Mouse (Mus musculus) stomach, adult 2 months (tissue): ENCODE measurements around the gene Tnfaip1. TPM values are rescaled to one million over a fixed set of nuclear protein-coding genes. Genes with fewer than 3 reads are reported as not detected.

ENCODE experiments used
- polyA plus RNA-seq: library from polyadenylated mRNA; depleted of rRNA; stranded (reverse); fragments of >200 nt; gene quantifications from 2 replicates; pipeline ENCODE4 v1.2.3, GENCODE M21; 2012; rRNA removed

Gene Tnfaip1
- polyA plus RNA-seq, result 13.3 and 15.2 TPM in 2 replicates

GRCm38 (mm10) chr11:78536080-78536689 lies at the start of gene Tnfaip1, which contains the start of gene Ift20:
TSS of gene Tnfaip1 (minus strand) at chr11:78536332.
TSS of gene Ift20 (plus strand) at chr11:78536361.

GRCm38 (mm10) chr11:78550168-78551058 lies 14.3 kb upstream of the Tnfaip1 start, which contains the start of gene Tmem97:
TSS of gene Tmem97 (minus strand) at chr11:78550777.

GRCm38 (mm10) chr11:78512025-78512957 lies 23.8 kb downstream of the Tnfaip1 start, which contains the start of the genes Tmem199 and Poldip2:
TSS of gene Tmem199 (minus strand) at chr11:78512172.
TSS of gene Poldip2 (plus strand) at chr11:78512193.

GRCm38 (mm10) chr11:78502909-78503650 lies 33.1 kb downstream of the Tnfaip1 start, which contains the start of gene Sebox:
TSS of gene Sebox (plus strand) at chr11:78503447.

GRCm38 (mm10) chr11:78499004-78499403 lies 37.1 kb downstream of the Tnfaip1 start, which contains the start of gene Vtn:
TSS of gene Vtn (plus strand) at chr11:78499091.

GRCm38 (mm10) chr11:78497544-78498522 lies 38.3 kb downstream of the Tnfaip1 start, which contains the start of gene Sarm1:
TSS of gene Sarm1 (minus strand) at chr11:78497754.

Other genes starting within 250 kb of the Tnfaip1 start
- gene BC030499, start 245.5 kb downstream of the Tnfaip1 start, polyA plus RNA-seq, result 0.06 TPM in 2 replicates
- 2.4 and 4.1 TPM in 2 replicates for gene Spag5, start 234.8 kb downstream of the Tnfaip1 start, polyA plus RNA-seq
- 5.7 and 6.7 TPM in 2 replicates for gene Aldoc, start 213.4 kb downstream of the Tnfaip1 start, polyA plus RNA-seq
- gene Pigs, start 207.9 kb downstream of the Tnfaip1 start, polyA plus RNA-seq, result 35.8 and 40.6 TPM in 2 replicates
- gene Unc119, start 192.8 kb downstream of the Tnfaip1 start, polyA plus RNA-seq, result 13.9 and 17.0 TPM in 2 replicates
- gene Foxn1, start 149.8 kb downstream of the Tnfaip1 start, polyA plus RNA-seq, result 1.5 and 1.9 TPM in 2 replicates
- gene Slc13a2, start 114.1 kb downstream of the Tnfaip1 start, polyA plus RNA-seq, result 0.03 TPM in 2 replicates
- gene Slc46a1, start 70.6 kb downstream of the Tnfaip1 start, polyA plus RNA-seq, result 11.8 and 16.8 TPM in 2 replicates
- gene Sarm1, start 38.6 kb downstream of the Tnfaip1 start, polyA plus RNA-seq, result 0.52 and 0.53 TPM in 2 replicates
- 8.3 and 11.7 TPM in 2 replicates for gene Vtn, start 37.2 kb downstream of the Tnfaip1 start, polyA plus RNA-seq
- 0.12 TPM in 1 of 2 replicates, not detected in the other for gene Sebox, start 32.9 kb downstream of the Tnfaip1 start, polyA plus RNA-seq
- 2.5 and 3.6 TPM in 2 replicates for gene Tmem199, start 24.2 kb downstream of the Tnfaip1 start, polyA plus RNA-seq
- 20.2 and 26.0 TPM in 2 replicates for gene Poldip2, start 24.1 kb downstream of the Tnfaip1 start, polyA plus RNA-seq
- 53.2 and 57.5 TPM in 2 replicates for gene Ift20, start within 50 bp of the Tnfaip1 start, polyA plus RNA-seq
- 21.2 and 26.4 TPM in 2 replicates for gene Tmem97, start 14.4 kb upstream of the Tnfaip1 start, polyA plus RNA-seq
- 6.6 and 7.6 TPM in 2 replicates for gene Nlk, start 161.0 kb upstream of the Tnfaip1 start, polyA plus RNA-seq
- gene Ccnq, start 215.4 kb upstream of the Tnfaip1 start, polyA plus RNA-seq, result 21.8 and 27.0 TPM in 2 replicates